8 mouse cellular contexts compared by ENCODE assay signal in the genomic region with DNA sequence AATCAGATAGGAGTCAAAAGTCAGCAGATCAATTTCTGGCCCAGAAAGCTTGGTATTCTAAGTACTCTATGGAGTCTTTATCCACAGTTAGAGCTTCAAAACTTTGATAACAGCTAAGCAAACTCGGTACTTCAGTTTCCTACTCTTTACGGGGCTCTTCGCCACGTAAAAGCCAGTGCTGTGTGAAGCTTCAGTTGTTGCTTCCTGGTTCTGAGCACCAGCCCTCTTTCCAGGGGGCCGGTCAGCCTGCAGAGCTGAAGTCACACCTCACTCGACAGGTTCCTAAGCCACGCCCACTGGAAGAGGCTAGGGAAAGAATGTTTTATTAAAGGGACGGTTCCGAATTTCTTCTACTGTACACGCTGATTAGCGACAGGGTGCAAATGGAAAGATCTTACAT. TPM values are rescaled to one million over a fixed set of nuclear protein-coding genes. Genes with fewer than 3 reads are reported as not detected.
DNase-seq lines count a peak whose midpoint lies in the region; ATAC-seq and TF ChIP-seq lines count a peak whose summit lies in the region.

No protein-coding gene starts in this region.

- H3K27ac ChIP-seq in bone marrow, adult 2 months (ENCODE audit: control insufficient read depth, insufficient read depth, low read depth, low read length, poor library complexity): no peak overlapping the region
- H3K27ac ChIP-seq in heart, embryonic 14.5 days (replicated peaks in 1 of 2; ENCODE audit: control insufficient read depth in 1 of 2, insufficient read depth in 1 of 2, low read depth in 2 of 2, low read length in 2 of 2): no peak overlapping the region
- no peak overlapping the region for H3K27ac ChIP-seq in midbrain, embryonic 10.5 days (replicated peaks)

- ATAC-seq in CD4-positive, CD25-positive, alpha-beta regulatory T cell, adult 4 months: peak; percentile 97
- peak; percentile 50; the same call in 1 of the 2 replicates for ATAC-seq in heart, embryonic 14.5 days (ENCODE audit: insufficient number of reproducible peaks, insufficient read depth, low FRiP score, low read depth)

- peak; percentile 87 to 90 for DNase-seq in kidney, postnatal 36 days
- DNase-seq in thymus, postnatal 36 days: peak; percentile 29 to 45
- no peak for DNase-seq in left cerebral cortex, postnatal 10 days (ENCODE audit: extremely low spot score in 1 of 2, low spot score in 2 of 2)
- no peak for DNase-seq in midbrain, embryonic 10.5 days (ENCODE audit: low spot score)

- peak overlapping the region; percentile 39 for H3K4me3 ChIP-seq in bone marrow, adult 2 months (replicated peaks; ENCODE audit: control insufficient read depth, low read depth, low read length)
- peak overlapping the region; percentile 28 to 47 for H3K4me3 ChIP-seq in heart, embryonic 14.5 days (ENCODE audit: control insufficient read depth in 1 of 2, insufficient read depth in 1 of 2, low read depth in 1 of 2, low read length in 2 of 2)
- H3K4me3 ChIP-seq in megakaryocyte, embryonic 14.5 days (replicated peaks): peak overlapping the region; percentile 90
- no peak overlapping the region for H3K4me3 ChIP-seq in midbrain, embryonic 10.5 days

- intact Hi-C loops in left cerebral cortex, postnatal 10 days (cut with DNase I): no loop called here

- peak overlapping the region; percentile 69 for H3K9ac ChIP-seq in heart, embryonic 14.5 days (ENCODE audit: low read length)

- no peak for TF ChIP-seq POLR2A in bone marrow, adult 2 months (IDR thresholded peaks at IDR 0.05; ENCODE audit: borderline replicate concordance, control insufficient read depth, low read depth, low read length)

- 2% methylated on average over 11 of the region's 11 CpGs for WGBS in bone marrow, adult 2 months
- 3% methylated on average over 11 of the region's 11 CpGs for WGBS in heart, embryonic 14.5 days
- 26% methylated on average over 11 of the region's 11 CpGs for WGBS in midbrain, embryonic 10.5 days

- no peaks in the 10 kb centered on the region for H3K27me3 ChIP-seq in heart, embryonic 14.5 days (ENCODE audit: control insufficient read depth, insufficient read depth, low read length)
- H3K27me3 ChIP-seq in megakaryocyte, embryonic 14.5 days (replicated peaks): no peaks in the 10 kb centered on the region
- no peaks in the 10 kb centered on the region for H3K27me3 ChIP-seq in midbrain, embryonic 10.5 days (ENCODE audit: low read depth, poor library complexity, severe bottlenecking)

- peaks cover 1% of the 10 kb centered on the region; the same call in 1 of the 2 replicates for H3K4me1 ChIP-seq in bone marrow, adult 2 months (ENCODE audit: control insufficient read depth, insufficient read depth, low read length)
- H3K4me1 ChIP-seq in heart, embryonic 14.5 days (ENCODE audit: control insufficient read depth in 2 of 2, insufficient read depth in 2 of 2, low read length in 2 of 2): peaks cover 4 to 11% of the 10 kb centered on the region in 2 experiments
- peaks cover 76% of the 10 kb centered on the region for H3K4me1 ChIP-seq in megakaryocyte, embryonic 14.5 days
- no peaks in the 10 kb centered on the region for H3K4me1 ChIP-seq in midbrain, embryonic 10.5 days

- no peaks in the 10 kb centered on the region for H3K9me3 ChIP-seq in heart, embryonic 14.5 days (ENCODE audit: control insufficient read depth, low read length)
- H3K9me3 ChIP-seq in megakaryocyte, embryonic 14.5 days: no peaks in the 10 kb centered on the region
- H3K9me3 ChIP-seq in midbrain, embryonic 10.5 days (replicated peaks): no peaks in the 10 kb centered on the region

- no peaks in the 10 kb centered on the region for H3K36me3 ChIP-seq in heart, embryonic 14.5 days (ENCODE audit: control insufficient read depth, insufficient read depth, low read length)
- H3K36me3 ChIP-seq in megakaryocyte, embryonic 14.5 days (replicated peaks; ENCODE audit: low read length): peaks cover 24% of the 10 kb centered on the region
- no peaks in the 10 kb centered on the region for H3K36me3 ChIP-seq in midbrain, embryonic 10.5 days

- H3K4me2 ChIP-seq in heart, embryonic 14.5 days (ENCODE audit: low read length): peak overlapping the region; percentile 75

- no peak for TF ChIP-seq CTCF in bone marrow, adult 2 months (IDR thresholded peaks at IDR 0.05; ENCODE audit: control insufficient read depth, insufficient read depth, low read length)

RNA-seq across cellular contexts. Expression of a gene that starts 36.6 kb away (rescaled TPM):
- 1 to 10 TPM; 2.5 to 3.3 TPM for polyA plus RNA-seq in CD4-positive, CD25-positive, alpha-beta regulatory T cell, adult 4 months (2017; shearing (Covaris generic))
- 0.92 and 1.5 TPM in 2 replicates for polyA plus RNA-seq in bone marrow, adult 2 months (2011; ENCODE audit: insufficient read depth, insufficient read length, low replicate concordance, missing spikeins)
- polyA plus RNA-seq in heart, embryonic 14.5 days (2014; fragmentation: Nextera tagmentation; extraction: Ambion mirVana): 1.3 and 1.6 TPM in 2 replicates
- 0.12 TPM in 1 of 2 replicates, not detected in the other for polyA plus RNA-seq in megakaryocyte, embryonic 14.5 days (2012; ENCODE audit: insufficient read depth, low replicate concordance)
- 10 to 100 TPM; 30.6 to 33.7 TPM for total RNA-seq in left cerebral cortex, postnatal 10 days (2021)
- 0.17 and 0.40 TPM in 2 replicates for polyA plus RNA-seq in midbrain, embryonic 10.5 days (2016; fragmentation: Nextera tagmentation; extraction: Ambion mirVana)

RNA-seq across cellular contexts. Expression of a gene that starts 47.0 kb away (rescaled TPM):
- 1 to 10 TPM; 4.7 to 6.0 TPM for polyA plus RNA-seq in CD4-positive, CD25-positive, alpha-beta regulatory T cell, adult 4 months (2017; shearing (Covaris generic))
- polyA plus RNA-seq in bone marrow, adult 2 months (2011; ENCODE audit: insufficient read depth, insufficient read length, low replicate concordance, missing spikeins): 4.5 and 6.3 TPM in 2 replicates
- 4.3 and 6.8 TPM in 2 replicates for polyA plus RNA-seq in heart, embryonic 14.5 days (2014; fragmentation: Nextera tagmentation; extraction: Ambion mirVana)
- polyA plus RNA-seq in megakaryocyte, embryonic 14.5 days (2012; ENCODE audit: insufficient read depth, low replicate concordance): 1.5 TPM in 1 of 2 replicates, not detected in the other
- total RNA-seq in left cerebral cortex, postnatal 10 days (2021): 1 to 10 TPM; 2.2 to 2.9 TPM
- 2.9 and 3.3 TPM in 2 replicates for polyA plus RNA-seq in midbrain, embryonic 10.5 days (2016; fragmentation: Nextera tagmentation; extraction: Ambion mirVana)

Comparison
In these comparisons a context has a peak if more than half of its experiments do, and no peak if none do; other contexts are left out.
1. DNase-seq: peak in kidney, postnatal 36 days (2 of 2) and thymus, postnatal 36 days (2 of 2); none in left cerebral cortex, postnatal 10 days (0 of 2) and midbrain, embryonic 10.5 days (single experiment).